Mouse (Mus musculus): ENCODE measurements around the gene Gjb4. TPM values are rescaled to one million over a fixed set of nuclear protein-coding genes. Genes with fewer than 3 reads are reported as not detected.

Gene Gjb4
- polyA plus RNA-seq, 1 experiment from 2014 or later: 0.92 TPM

GRCm38 (mm10) chr4:127329751-127330150 lies 24.1 kb downstream of the Gjb4 start:
- Histone ChIP-seq H3K9ac (replicated peaks; ENCODE audit: low read length) (no peak overlapping the region), H3K9me3 (ENCODE audit: low read length) (no peaks in the 10 kb centered on the region), H3K4me1 (ENCODE audit: insufficient read depth, low read length) (peaks cover 18% of the 10 kb centered on the region), H3K4me3 (ENCODE audit: low read length) (peak overlapping the region; percentile 26), H3K4me2 (replicated peaks; ENCODE audit: low read depth, low read length) (peak overlapping the region; percentile 44), H3K27me3 (ENCODE audit: insufficient read depth, low read length) (peaks cover 54% of the 10 kb centered on the region), H3K27ac (ENCODE audit: low read length) (no peak overlapping the region), H3K36me3 (ENCODE audit: insufficient read depth, low read length) (no peaks in the 10 kb centered on the region)
- WGBS: under 1% methylated on average over 13 of the region's 13 CpGs
- no peak for ATAC-seq (ENCODE audit: low FRiP score, low TSS enrichment)

GRCm38 (mm10) chr4:127329046-127329445 lies 24.8 kb downstream of the Gjb4 start:
- H3K36me3 ChIP-seq (ENCODE audit: insufficient read depth, low read length): no peaks in the 10 kb centered on the region
- H3K9ac ChIP-seq (replicated peaks; ENCODE audit: low read length): no peak overlapping the region
- H3K27me3 ChIP-seq (ENCODE audit: insufficient read depth, low read length): peaks cover 54% of the 10 kb centered on the region
- no peak overlapping the region for H3K4me3 ChIP-seq (ENCODE audit: low read length)
- no peaks in the 10 kb centered on the region for H3K9me3 ChIP-seq (ENCODE audit: low read length)
- H3K27ac ChIP-seq (ENCODE audit: low read length): no peak overlapping the region
- 2% methylated on average over 3 of the region's 3 CpGs for WGBS
- ATAC-seq (ENCODE audit: low FRiP score, low TSS enrichment): no peak
- H3K4me1 ChIP-seq (ENCODE audit: insufficient read depth, low read length): peaks cover 18% of the 10 kb centered on the region
- H3K4me2 ChIP-seq (replicated peaks; ENCODE audit: low read depth, low read length): no peak overlapping the region

- WGBS: 62% methylated on average over 7 of the region's 7 CpGs
- Histone ChIP-seq H3K9ac (replicated peaks; ENCODE audit: low read length) (no peak overlapping the region), H3K4me1 (ENCODE audit: insufficient read depth, low read length) (peaks cover 18% of the 10 kb centered on the region), H3K4me2 (replicated peaks; ENCODE audit: low read depth, low read length) (no peak overlapping the region), H3K4me3 (ENCODE audit: low read length) (no peak overlapping the region), H3K27ac (ENCODE audit: low read length) (no peak overlapping the region), H3K27me3 (ENCODE audit: insufficient read depth, low read length) (peaks cover 54% of the 10 kb centered on the region), H3K36me3 (ENCODE audit: insufficient read depth, low read length) (no peaks in the 10 kb centered on the region), H3K9me3 (ENCODE audit: low read length) (no peaks in the 10 kb centered on the region)
- no peak for ATAC-seq (ENCODE audit: low FRiP score, low TSS enrichment)
These were observed 25.5 kb downstream of the Gjb4 start for GRCm38 (mm10) chr4:127328378-127328777.

DNA sequence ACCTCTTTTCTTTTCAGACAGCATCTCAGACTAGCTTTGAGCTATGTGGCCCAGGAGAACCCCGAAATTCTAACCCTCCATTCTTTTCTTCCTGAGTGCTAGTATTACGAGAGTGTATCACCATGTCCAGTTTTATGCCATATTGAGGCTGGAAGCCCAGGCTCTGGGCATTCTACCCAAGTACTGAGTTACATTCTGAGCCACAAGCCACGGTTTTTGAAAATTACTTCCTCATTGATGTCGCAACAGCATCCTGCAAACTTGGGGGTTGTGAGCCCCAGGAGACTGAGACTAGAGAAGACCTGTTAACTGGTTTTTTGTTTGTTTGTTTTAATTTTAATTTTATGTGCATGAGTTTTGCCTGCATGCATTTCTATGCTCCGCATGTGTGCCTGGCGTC lies 26.1 kb downstream of the Gjb4 start:
- Histone ChIP-seq H3K27me3 (ENCODE audit: insufficient read depth, low read length) (peaks cover 49% of the 10 kb centered on the region), H3K4me1 (ENCODE audit: insufficient read depth, low read length) (peaks cover 18% of the 10 kb centered on the region), H3K9me3 (ENCODE audit: low read length) (no peaks in the 10 kb centered on the region), H3K36me3 (ENCODE audit: insufficient read depth, low read length) (no peaks in the 10 kb centered on the region), H3K27ac (ENCODE audit: low read length) (no peak overlapping the region), H3K4me3 (ENCODE audit: low read length) (no peak overlapping the region), H3K4me2 (replicated peaks; ENCODE audit: low read depth, low read length) (no peak overlapping the region), H3K9ac (replicated peaks; ENCODE audit: low read length) (no peak overlapping the region)
- 61% methylated on average over 6 of the region's 6 CpGs for WGBS
- ATAC-seq (ENCODE audit: low FRiP score, low TSS enrichment): no peak

DNA sequence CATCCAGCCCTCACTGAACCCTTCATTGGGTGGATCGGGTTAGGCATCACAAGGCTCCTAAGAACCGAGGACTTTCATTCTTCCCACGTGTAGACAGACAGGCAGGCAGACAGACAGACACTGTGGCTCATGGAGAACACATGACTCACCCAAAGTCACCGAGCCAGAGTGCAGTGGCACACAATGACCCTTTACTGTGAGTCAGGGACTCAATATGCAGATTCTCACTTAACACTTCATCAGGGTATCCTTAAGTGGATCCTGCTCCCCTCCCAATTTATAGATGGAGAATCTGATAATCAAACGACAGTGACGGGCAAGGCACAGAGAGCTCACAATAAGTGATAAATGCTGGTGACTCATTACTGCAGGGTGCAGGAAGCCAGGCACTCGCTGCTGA lies 26.6 kb downstream of the Gjb4 start:
- Histone ChIP-seq H3K36me3 (ENCODE audit: insufficient read depth, low read length) (no peaks in the 10 kb centered on the region), H3K27ac (ENCODE audit: low read length) (no peak overlapping the region), H3K4me1 (ENCODE audit: insufficient read depth, low read length) (peaks cover 18% of the 10 kb centered on the region), H3K4me3 (ENCODE audit: low read length) (no peak overlapping the region), H3K4me2 (replicated peaks; ENCODE audit: low read depth, low read length) (no peak overlapping the region), H3K27me3 (ENCODE audit: insufficient read depth, low read length) (peaks cover 45% of the 10 kb centered on the region), H3K9ac (replicated peaks; ENCODE audit: low read length) (no peak overlapping the region), H3K9me3 (ENCODE audit: low read length) (no peaks in the 10 kb centered on the region)
- no peak for ATAC-seq (ENCODE audit: low FRiP score, low TSS enrichment)
- 55% methylated on average over 7 of the region's 7 CpGs for WGBS

- no peak overlapping the region for H3K9ac ChIP-seq (replicated peaks; ENCODE audit: low read length)
- 79% methylated on average over 5 of the region's 5 CpGs for WGBS
These were observed 28.6 kb downstream of the Gjb4 start for GRCm38 (mm10) chr4:127325276-127325675.

DNA sequence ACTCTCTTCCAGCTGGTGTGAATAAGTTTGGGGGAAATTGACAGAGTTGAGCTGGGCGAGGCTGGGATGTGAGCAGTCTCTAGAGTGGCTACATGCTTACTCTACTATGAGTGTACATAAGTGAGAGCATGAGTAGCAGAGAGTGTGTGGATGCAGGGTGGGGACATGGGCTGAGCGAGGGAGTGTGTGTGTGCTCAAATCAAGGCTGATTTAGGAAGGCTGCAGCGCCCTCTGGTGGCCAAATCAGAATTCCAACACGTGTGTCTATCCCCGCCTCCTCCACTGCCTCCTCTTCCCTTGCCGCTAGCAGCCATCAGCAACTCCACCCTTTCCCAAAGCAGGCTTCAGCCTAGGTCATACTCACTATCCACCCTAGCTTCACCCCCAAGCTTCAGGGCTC lies 29.1 kb downstream of the Gjb4 start:
- ATAC-seq (ENCODE audit: low FRiP score, low TSS enrichment): peak; percentile 78
- H3K36me3 ChIP-seq (ENCODE audit: insufficient read depth, low read length): no peaks in the 10 kb centered on the region
- H3K9ac ChIP-seq (replicated peaks; ENCODE audit: low read length): no peak overlapping the region
- 10% methylated on average over 6 of the region's 6 CpGs for WGBS
- no peak overlapping the region for H3K4me3 ChIP-seq (ENCODE audit: low read length)
- H3K27ac ChIP-seq (ENCODE audit: low read length): no peak overlapping the region
- no peaks in the 10 kb centered on the region for H3K9me3 ChIP-seq (ENCODE audit: low read length)
- no peak overlapping the region for H3K4me2 ChIP-seq (replicated peaks; ENCODE audit: low read depth, low read length)
- peaks cover 7% of the 10 kb centered on the region for H3K4me1 ChIP-seq (ENCODE audit: insufficient read depth, low read length)
- H3K27me3 ChIP-seq (ENCODE audit: insufficient read depth, low read length): peaks cover 20% of the 10 kb centered on the region

More at GRCm38 (mm10) chr4:127325276-127325675, 28.6 kb downstream of the Gjb4 start:
- H3K27ac ChIP-seq (ENCODE audit: low read length): no peak overlapping the region
- no peak for ATAC-seq (ENCODE audit: low FRiP score, low TSS enrichment)
- no peaks in the 10 kb centered on the region for H3K36me3 ChIP-seq (ENCODE audit: insufficient read depth, low read length)
- no peak overlapping the region for H3K4me3 ChIP-seq (ENCODE audit: low read length)
- H3K9me3 ChIP-seq (ENCODE audit: low read length): no peaks in the 10 kb centered on the region
- peaks cover 25% of the 10 kb centered on the region for H3K27me3 ChIP-seq (ENCODE audit: insufficient read depth, low read length)
- H3K4me2 ChIP-seq (replicated peaks; ENCODE audit: low read depth, low read length): no peak overlapping the region
- peaks cover 10% of the 10 kb centered on the region for H3K4me1 ChIP-seq (ENCODE audit: insufficient read depth, low read length)

DNA sequence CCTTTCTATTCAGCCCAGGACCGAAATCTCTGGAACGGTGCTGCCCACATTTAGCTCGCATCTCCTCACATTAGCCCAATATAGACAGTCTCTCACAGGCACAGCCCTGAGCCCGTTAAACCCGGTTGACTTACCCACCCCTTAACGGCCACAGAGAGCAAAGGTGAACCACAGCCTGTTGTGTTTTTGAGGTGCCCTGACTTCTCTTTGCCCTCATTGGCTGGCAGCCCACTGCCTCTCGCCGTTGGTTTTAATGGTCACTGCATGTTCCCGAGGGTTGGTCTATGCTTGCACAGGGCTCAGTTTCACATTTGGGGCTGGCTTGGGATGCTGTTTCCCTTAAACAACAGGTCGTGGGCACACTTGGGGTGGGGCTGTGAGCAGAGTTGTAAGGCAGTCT lies 29.6 kb downstream of the Gjb4 start:
- Histone ChIP-seq H3K36me3 (ENCODE audit: insufficient read depth, low read length) (no peaks in the 10 kb centered on the region), H3K27me3 (ENCODE audit: insufficient read depth, low read length) (peaks cover 16% of the 10 kb centered on the region), H3K27ac (ENCODE audit: low read length) (no peak overlapping the region), H3K4me3 (ENCODE audit: low read length) (no peak overlapping the region), H3K4me1 (ENCODE audit: insufficient read depth, low read length) (peaks cover 2% of the 10 kb centered on the region; the same call in 1 of the 2 replicates), H3K9ac (replicated peaks; ENCODE audit: low read length) (no peak overlapping the region), H3K4me2 (replicated peaks; ENCODE audit: low read depth, low read length) (no peak overlapping the region), H3K9me3 (ENCODE audit: low read length) (no peaks in the 10 kb centered on the region)
- ATAC-seq (ENCODE audit: low FRiP score, low TSS enrichment): no peak
- 61% methylated on average over 10 of the region's 10 CpGs for WGBS

- H3K27me3 ChIP-seq (ENCODE audit: insufficient read depth, low read length): peaks cover 13% of the 10 kb centered on the region
- no peak for ATAC-seq (ENCODE audit: low FRiP score, low TSS enrichment)
- no peak overlapping the region for H3K27ac ChIP-seq (ENCODE audit: low read length)
- H3K4me1 ChIP-seq (ENCODE audit: insufficient read depth, low read length): no peaks in the 10 kb centered on the region
- H3K9ac ChIP-seq (replicated peaks; ENCODE audit: low read length): no peak overlapping the region
- H3K9me3 ChIP-seq (ENCODE audit: low read length): no peaks in the 10 kb centered on the region
- H3K4me3 ChIP-seq (ENCODE audit: low read length): no peak overlapping the region
- WGBS: 71% methylated on average over 3 of the region's 3 CpGs
- no peaks in the 10 kb centered on the region for H3K36me3 ChIP-seq (ENCODE audit: insufficient read depth, low read length)
- H3K4me2 ChIP-seq (replicated peaks; ENCODE audit: low read depth, low read length): no peak overlapping the region
These were observed 30.2 kb downstream of the Gjb4 start for GRCm38 (mm10) chr4:127323651-127324050.

DNA sequence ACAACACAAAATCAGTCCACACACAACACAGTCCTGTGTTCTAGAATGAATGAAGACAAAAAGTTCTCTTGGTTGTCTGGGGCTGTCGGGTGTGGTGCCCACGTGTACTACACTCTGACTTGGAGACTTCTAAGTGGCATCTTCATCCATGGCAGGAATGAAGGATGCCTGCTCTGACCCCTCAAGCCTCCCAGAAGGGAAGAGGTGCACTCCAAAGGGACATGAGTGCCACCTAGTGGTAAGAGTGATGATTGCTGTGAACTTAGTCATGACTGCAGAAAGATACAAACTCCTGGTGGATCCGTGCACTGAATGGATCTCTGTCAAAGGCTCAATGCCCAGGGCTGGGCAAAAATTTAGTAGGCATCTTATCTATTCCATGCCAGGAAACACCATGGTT lies 34.3 kb downstream of the Gjb4 start:
- no peak overlapping the region for H3K9ac ChIP-seq (replicated peaks; ENCODE audit: low read length)
- H3K36me3 ChIP-seq (ENCODE audit: insufficient read depth, low read length): no peaks in the 10 kb centered on the region
- no peaks in the 10 kb centered on the region for H3K4me1 ChIP-seq (ENCODE audit: insufficient read depth, low read length)
- 0 out of 2 replicates have a peak, but pooled peaks cover 5% of the 10 kb centered on the region for H3K27me3 ChIP-seq (ENCODE audit: insufficient read depth, low read length)
- 1% methylated on average over 3 of the region's 3 CpGs for WGBS
- peak; percentile 47; the same call in 1 of the 2 replicates for ATAC-seq (ENCODE audit: low FRiP score, low TSS enrichment)
- no peaks in the 10 kb centered on the region for H3K9me3 ChIP-seq (ENCODE audit: low read length)
- no peak overlapping the region for H3K27ac ChIP-seq (ENCODE audit: low read length)
- H3K4me2 ChIP-seq (replicated peaks; ENCODE audit: low read depth, low read length): no peak overlapping the region
- H3K4me3 ChIP-seq (ENCODE audit: low read length): no peak overlapping the region
